Mouse (Mus musculus): ENCODE results near the gene Chrnb4.

Chrnb4 gene

GRCm38 (mm10) chr9:55023326-55023725 lies 25.3 kb downstream of the Chrnb4 start:
- no peak for DNase-seq (ENCODE audit: low spot score)

DNA sequence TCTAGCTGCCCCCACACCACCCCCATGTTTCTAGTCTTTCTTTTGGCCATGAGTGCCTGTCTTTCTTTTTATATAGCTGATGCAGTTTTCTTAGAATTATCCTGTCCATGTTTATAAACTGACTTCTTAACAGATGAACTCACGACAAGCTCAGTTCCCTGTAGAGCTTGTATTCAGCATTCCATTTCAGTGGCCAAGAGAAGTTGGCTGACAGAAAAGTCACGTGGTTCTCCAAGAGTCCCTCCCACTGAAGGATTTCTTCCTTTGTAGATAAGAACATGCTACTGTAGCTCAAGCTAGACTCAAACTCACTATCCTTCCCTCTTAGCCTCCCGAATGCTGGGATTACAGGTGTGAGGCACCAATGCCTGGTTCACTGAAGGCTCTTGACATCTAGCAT lies 31.7 kb downstream of the Chrnb4 start:
- DNase-seq (ENCODE audit: low spot score): no peak

- DNase-seq (ENCODE audit: low spot score): no peak
Observed at GRCm38 (mm10) chr9:55010588-55011350, 37.8 kb downstream of the Chrnb4 start.

GRCm38 (mm10) chr9:55009692-55010091 lies 38.9 kb downstream of the Chrnb4 start:
- no peak for DNase-seq (ENCODE audit: low spot score)

DNA sequence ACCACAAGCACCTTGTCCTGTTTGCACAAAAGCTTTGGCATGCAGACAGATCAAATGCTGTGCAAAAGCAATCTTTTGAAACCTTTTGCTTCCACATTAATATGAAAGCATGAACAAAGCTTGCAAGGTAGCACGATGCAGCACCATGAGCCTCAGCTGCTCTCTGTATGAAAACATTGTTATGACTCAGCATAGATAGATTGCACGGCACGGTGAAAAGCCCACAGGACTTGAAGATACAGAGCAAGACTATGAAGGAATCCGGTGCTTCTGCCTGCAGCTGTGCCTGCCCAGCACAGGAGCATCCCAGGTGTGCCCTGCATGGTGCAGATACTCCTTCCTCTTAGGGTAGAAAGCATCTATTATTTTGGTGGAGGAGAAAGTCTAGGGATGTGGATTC lies 45.0 kb downstream of the Chrnb4 start:
- no peak for DNase-seq (ENCODE audit: low spot score)

GRCm38 (mm10) chr9:54995645-54996044 lies 52.9 kb downstream of the Chrnb4 start:
- DNase-seq (ENCODE audit: low spot score): no peak

- no peak for DNase-seq (ENCODE audit: low spot score)
Observed at GRCm38 (mm10) chr9:54994381-54994780, 54.2 kb downstream of the Chrnb4 start.

DNA sequence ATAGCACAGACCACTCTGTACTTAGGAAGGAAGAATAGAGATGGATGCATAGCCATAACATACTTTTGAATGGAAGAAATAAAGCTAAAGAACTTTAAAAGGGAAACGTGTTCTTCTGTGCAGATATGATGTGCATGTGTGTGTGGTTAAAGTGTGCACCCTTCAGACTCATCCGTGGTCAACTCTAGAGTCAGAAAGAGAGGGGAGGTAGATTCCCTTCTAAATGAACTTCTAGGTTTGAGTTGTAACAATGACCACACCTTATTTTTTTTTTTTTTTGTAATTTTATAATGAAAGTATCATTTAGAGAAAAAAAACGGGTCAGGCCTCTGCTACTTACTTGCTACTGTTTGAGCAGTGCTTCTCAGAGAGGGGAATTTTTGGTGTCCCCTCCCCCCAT lies 58.2 kb downstream of the Chrnb4 start:
- DNase-seq (ENCODE audit: low spot score): no peak

- no peak for DNase-seq (ENCODE audit: low spot score)
Observed at GRCm38 (mm10) chr9:54982401-54982800, 66.2 kb downstream of the Chrnb4 start.

- no peak for DNase-seq (ENCODE audit: low spot score)
Observed at GRCm38 (mm10) chr9:54981291-54982191, 67.0 kb downstream of the Chrnb4 start.

DNA sequence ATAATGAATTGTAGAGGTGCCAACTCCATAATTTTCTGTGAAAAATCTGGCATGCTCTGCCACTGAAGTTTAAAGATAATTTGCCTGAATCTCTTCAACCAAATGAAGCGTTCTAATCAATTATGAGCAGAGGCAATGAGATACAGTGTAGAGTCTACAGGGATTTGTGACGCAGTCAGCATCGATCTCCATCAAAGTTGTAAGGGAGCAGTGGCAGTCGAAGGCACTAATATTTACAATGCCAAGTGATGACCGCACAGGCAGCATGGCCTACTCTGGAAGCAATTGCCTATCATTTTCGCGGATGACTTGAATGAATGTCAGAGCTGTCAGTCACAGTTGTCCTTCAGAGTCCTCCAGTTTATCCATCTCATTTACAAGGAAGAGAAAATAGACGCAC lies 67.9 kb downstream of the Chrnb4 start, which contains the start of gene Chrna5:
Gene Chrna5 (plus strand): TSS at position 207 of the 400 bp plus-strand sequence.
- DNase-seq (ENCODE audit: low spot score): no peak

Data from layer of hippocampus, adult 11-12 months (tissue).